Mouse (Mus musculus): ENCODE measurements at regions not wholly inside any gene's neighbourhood (a gene's known extent, or its start where the extent isn't known, plus 50 kb on each side); places are given as distances from the start of the nearest gene placed in this dataset.

DNA sequence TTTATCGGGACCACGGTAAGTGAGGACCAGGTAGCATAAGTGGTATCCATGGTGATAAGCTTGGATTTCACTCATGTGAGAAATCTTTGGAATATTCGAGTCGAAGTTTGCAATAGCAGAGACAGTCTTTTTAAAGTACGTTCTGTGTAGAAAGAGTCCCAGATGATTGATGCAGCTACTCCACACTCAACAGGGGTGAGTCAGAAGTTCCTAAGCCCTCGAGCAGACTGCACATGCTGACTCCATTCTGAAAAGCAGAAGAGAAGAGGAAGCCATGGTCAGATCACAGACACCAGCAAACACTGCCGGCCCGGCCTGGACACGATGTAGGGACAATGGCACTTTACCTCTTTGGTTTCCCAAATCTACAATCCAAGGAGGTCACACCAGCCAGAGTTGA lies 120.6 kb downstream of the Npy start:
- TF ChIP-seq CTCF (conservative IDR thresholded peaks at IDR 0.05; ENCODE audit: low read length) (no peak), POU5F1 (IDR thresholded peaks at IDR 0.05; ENCODE audit: borderline replicate concordance, low read length) (no peak), NANOG (IDR thresholded peaks at IDR 0.05; ENCODE audit: borderline replicate concordance, low read length) (no peak)
